Mouse (Mus musculus): ENCODE results near the gene Zfyve26. TPM values are rescaled to one million over a fixed set of nuclear protein-coding genes. Genes with fewer than 3 reads are reported as not detected.

Gene Zfyve26
- polyA plus RNA-seq, 1 experiment, result 12.5 TPM

DNA sequence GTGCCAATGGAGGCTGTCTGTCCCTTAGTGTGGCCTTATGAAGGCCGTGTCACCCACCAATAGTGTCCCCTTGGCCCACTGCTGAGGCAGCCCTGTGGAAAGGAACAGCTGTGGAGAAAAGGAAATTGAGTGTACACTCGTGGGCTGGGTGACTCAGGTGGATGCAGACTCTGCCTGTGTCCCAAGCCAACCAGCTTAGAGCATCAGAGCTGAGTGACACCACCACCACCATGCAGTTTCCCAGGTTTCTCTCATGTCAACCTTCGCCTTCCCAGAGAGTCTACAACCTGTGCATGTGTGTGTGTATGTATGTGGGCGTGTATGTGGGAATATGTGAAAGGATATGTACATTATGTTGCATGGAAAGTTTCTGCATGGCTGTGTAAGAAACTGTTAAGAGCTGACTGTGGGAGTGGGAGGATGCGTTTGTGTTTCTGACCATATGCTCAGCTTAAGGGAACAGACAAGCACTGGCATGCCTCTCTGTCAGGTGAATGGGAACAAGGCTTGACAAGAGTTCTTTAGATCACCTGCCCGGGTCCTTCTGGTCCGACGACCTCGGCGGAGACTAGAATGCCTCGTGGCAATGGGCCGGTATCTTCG is 16.5 kb downstream of the Zfyve26 start:
- DNase-seq (ENCODE audit: low read depth, low spot score), result no peak
- WGBS, result 91% methylated on average over 13 of the region's 13 CpGs

DNA sequence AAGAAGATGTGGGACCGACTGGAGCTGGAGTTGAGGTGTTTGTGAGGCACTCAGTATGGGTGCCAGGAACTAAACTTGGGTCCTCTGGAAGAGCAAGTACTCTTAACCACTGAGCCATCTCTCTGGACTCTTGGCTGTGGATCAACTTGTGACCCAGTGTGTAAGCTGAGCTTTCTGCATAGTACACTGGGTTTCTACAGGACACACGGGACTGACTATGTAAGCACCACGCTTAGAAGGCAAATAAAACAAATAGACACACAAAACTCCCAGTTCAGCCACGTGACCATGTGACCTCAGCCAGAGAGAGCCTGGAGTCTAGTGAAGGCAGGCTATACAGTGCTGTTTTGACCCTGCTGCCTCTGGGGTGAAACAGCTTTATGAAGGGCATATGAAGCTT is 23.5 kb downstream of the Zfyve26 start:
- 70% methylated on average over 4 of the region's 4 CpGs for WGBS
- no peak for DNase-seq (ENCODE audit: low read depth, low spot score)

DNA sequence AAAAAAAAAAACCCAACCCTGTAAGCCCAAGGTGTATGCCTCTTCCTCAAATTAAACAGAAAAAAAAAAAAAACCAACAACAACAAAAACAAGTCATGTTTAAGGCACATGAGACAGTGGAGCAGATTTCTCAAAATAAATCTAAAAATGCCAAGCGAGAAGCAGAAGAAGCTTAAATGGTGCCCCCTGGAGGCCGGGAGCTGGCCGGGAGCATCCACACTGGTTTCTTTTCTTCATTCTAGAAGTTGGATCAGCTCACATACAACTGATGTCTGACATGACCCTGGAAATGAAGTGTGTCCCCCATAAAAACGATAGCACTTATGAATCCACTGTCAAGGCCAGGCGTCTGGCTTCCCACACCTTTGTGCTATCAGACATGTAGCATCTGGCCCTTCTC is 35.1 kb downstream of the Zfyve26 start:
- 52% methylated on average over 5 of the region's 5 CpGs for WGBS
- peak; percentile 1 for DNase-seq (ENCODE audit: low read depth, low spot score)

- 95% methylated on average over 2 of the region's 2 CpGs for WGBS
- DNase-seq (ENCODE audit: low read depth, low spot score), result no peak
These were observed 36.0 kb downstream of the Zfyve26 start for GRCm38 (mm10) chr12:79260154-79260553.

DNA sequence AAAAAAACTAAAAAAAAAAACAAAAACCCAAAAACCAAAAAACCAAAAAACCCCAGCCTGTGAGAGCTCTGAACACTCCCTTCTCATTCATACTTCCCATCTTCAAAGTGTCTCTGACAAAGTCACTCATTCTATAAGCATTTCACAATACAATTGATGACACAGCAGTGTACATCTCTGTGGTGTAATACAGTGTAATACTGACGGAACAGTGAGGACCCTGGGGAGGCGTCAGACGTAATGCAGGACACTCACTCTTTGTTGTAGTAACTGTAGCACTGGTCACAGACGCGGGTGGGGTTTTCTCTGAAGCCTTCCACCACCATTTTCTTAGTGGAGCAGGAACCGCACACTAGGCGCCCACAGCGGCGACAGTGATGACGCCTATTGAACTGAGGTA is 41.1 kb downstream of the Zfyve26 start:
- WGBS, result 98% methylated on average over 10 of the region's 10 CpGs

GRCm38 (mm10) chr12:79253294-79254053 is 42.6 kb downstream of the Zfyve26 start:
- no peak for DNase-seq (ENCODE audit: low read depth, low spot score)
- whole genome bisulfite sequencing, result 94% methylated on average over 9 of the region's 9 CpGs

More for the DNA sequence above, 41.1 kb downstream of the Zfyve26 start:
- DNase-seq (ENCODE audit: low read depth, low spot score), result no peak

DNA sequence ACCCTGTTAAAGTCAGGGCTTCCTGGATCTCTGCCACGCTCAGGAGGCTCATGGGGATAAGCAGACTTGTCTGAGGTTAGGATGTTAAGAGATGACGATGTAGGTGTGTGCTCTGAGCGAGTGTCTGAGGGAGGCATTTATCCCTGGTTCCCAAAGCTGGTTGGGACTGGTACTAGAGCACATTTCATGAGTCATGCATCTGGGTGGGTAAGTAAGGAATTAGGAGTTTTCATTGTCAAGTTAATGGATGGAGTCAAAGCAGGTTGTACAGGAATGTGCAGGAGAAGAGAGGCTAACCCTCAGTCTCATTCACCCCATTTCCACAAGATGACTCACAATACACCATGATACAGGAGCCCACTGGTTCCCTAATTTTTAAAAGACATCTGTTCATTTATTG is 48.0 kb downstream of the Zfyve26 start:
- no peak for DNase-seq (ENCODE audit: low read depth, low spot score)
- WGBS, result 86% methylated on average over 3 of the region's 3 CpGs

DNA sequence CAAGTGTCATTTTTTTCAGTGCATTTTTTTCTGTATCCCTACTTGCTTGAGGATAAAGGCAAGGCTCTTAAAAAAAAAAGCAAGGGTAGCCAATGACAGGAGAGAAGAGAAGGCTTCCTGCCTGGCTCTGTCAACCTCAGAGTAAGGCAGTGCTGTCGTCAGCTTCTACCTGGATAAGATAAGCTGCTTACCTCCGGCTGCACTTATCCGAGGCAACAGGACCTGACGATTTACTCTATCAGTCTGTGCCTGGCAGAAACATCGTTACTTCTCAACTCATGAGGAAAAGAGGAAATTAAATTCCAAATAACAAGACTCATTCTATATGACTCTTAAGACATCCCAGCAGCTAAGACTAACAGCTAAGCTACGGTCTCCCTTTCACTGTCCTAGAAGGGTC is 53.2 kb downstream of the Zfyve26 start:
- WGBS, result 93% methylated on average over 6 of the region's 6 CpGs
- DNase-seq (ENCODE audit: low read depth, low spot score), result no peak

DNA sequence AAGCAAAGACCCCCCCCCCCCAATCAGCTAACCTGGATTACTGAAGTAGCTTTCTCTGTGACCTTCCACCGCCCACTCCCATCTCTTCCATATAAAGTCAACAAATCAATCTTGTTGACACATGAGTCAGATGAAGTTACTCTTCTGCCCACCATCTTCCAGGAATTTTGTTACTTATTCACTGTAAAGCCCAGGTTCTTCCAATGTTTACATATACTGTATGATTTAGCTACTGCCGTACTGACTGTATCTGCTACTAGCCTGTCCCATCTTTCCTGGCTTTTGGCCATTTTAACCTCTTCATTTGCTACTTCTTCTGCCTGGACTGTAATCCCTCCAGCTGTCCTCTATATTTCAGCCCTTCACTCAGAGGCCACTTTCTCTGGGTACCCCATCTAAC is 54.1 kb downstream of the Zfyve26 start:
- no peak for DNase-seq (ENCODE audit: low read depth, low spot score)
- WGBS, result 81% methylated on average over 2 of the region's 2 CpGs

- no peak for DNase-seq (ENCODE audit: low read depth, low spot score)
- 87% methylated on average over 11 of the region's 11 CpGs for WGBS
These were observed 60.5 kb downstream of the Zfyve26 start for GRCm38 (mm10) chr12:79235485-79236080.

- 28% methylated on average over 5 of the region's 5 CpGs for WGBS
- no peak for DNase-seq (ENCODE audit: low read depth, low spot score)
These were observed 78.6 kb downstream of the Zfyve26 start for GRCm38 (mm10) chr12:79217511-79217910.

DNA sequence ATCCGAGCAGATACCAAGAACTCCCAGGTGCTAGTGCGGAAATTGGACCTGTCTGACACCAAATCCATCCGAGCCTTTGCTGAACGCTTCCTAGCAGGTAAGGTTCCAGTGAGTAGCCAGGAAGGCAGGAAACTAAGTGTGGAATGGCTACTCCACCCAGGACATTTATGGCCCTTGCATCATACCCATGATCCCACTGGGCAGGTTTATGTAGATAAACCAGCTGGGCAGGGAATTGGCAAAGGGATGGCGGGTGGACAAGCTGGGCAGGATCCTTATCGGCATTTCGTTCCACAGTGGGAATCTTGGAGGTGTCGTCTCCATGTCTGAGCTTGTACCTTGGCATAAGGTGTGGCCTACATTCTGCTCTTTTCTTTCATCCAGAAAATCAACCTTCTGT is 84.7 kb downstream of the Zfyve26 start:
- peak; percentile 68 for DNase-seq (ENCODE audit: low read depth, low spot score)
- WGBS, result 30% methylated on average over 8 of the region's 8 CpGs

DNA sequence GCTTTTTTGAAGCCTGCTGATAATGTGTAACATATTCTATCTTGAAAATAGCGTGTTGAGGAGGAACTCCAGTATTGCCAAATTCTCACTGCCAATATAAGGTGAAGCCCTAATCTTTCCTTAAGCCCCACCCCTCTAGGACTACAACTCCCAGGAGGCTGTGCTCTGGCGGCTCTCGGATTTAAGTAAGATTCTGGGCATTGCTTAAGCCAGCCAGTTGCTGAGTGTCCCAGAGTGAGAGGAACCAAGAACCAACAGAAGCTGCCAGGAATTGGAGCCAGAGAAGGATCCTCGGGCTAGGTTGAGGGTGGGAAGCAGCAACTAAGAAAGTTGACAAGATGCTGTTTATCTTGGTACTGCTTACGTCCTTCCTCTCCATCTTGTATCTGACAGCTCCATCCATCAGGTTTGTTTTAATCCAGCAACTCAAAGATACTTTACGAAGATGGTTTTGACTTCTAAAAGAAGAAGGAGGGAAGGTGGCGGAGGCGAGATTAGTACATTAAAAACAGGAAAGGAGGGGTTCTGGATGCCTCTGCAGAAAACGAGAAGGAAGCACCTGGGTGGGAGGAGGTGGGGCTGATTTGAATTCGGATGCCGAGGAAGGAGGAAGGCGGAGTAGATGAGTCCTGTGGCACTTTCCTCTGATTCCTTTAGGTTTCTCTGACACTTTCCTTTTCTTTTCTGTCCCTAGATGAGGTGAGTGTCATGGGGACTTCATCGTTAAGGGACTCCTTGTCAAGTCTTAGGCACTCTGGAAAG is 87.2 kb downstream of the Zfyve26 start, which contains the start of gene Rdh12:
Gene Rdh12 (plus strand): TSS at position 212 of the 762 bp plus-strand sequence.
- WGBS, result 8% methylated on average over 13 of the region's 13 CpGs

GRCm38 (mm10) chr12:79201882-79202281 is 94.2 kb downstream of the Zfyve26 start:
- no peak for DNase-seq (ENCODE audit: low read depth, low spot score)

More for the DNA sequence above, 87.2 kb downstream of the Zfyve26 start, which contains the start of gene Rdh12:
- DNase-seq (ENCODE audit: low read depth, low spot score), result no peak

GRCm38 (mm10) chr12:79197105-79197504 is 99.0 kb downstream of the Zfyve26 start:
- no peak for DNase-seq (ENCODE audit: low read depth, low spot score)
- 38% methylated on average over 5 of the region's 5 CpGs for WGBS

More at GRCm38 (mm10) chr12:79201882-79202281, 94.2 kb downstream of the Zfyve26 start:
- 73% methylated on average over 3 of the region's 3 CpGs for WGBS

DNA sequence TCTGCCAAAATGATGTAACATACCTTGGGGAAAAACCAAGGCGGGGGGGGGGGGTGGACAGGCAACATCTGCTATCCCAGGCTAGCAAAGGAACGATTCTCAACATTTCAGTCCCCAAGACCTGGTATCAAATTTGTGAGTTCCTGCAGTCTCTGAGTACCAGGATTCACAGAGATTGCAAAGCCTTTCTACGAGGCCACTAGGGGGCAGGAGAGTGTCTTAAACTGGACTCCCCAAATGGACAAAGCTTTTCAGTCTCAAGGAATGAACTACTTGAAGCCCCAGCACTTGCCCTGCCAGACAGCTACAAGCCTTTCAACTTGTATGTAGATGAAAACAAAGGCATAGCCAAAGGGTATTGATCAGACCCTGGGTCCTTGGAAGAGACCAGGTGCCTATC is 102.7 kb downstream of the Zfyve26 start:
- WGBS, result 1% methylated on average over 3 of the region's 3 CpGs
- peak; percentile 63 for DNase-seq (ENCODE audit: low read depth, low spot score)

GRCm38 (mm10) chr12:79192193-79192592 is 103.9 kb downstream of the Zfyve26 start, which contains the start of gene Rdh11:
Gene Rdh11, minus strand, starts transcription at chr12:79192293.
- WGBS, result 51% methylated on average over 6 of the region's 6 CpGs
- no peak for DNase-seq (ENCODE audit: low read depth, low spot score)

DNA sequence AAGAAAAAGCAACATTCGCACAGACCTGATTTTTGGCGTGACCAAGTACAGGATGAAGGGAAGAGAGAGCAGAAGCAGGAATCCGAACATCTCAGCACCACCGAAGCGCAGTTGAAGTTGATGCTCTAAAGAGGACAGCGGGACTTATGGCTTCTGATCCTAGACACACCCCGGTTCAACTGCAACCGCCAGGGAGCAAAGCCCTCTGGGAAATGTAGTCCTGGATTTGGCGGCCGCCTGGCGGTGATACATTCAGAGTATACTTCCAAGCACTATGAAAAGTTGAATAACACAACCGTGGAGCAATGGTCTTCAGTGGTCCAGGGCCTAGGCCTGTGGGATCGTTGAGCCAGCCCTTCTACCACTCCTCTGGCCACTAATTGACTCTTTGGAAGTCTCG is 104.4 kb downstream of the Zfyve26 start:
- peak; percentile 60 for DNase-seq (ENCODE audit: low read depth, low spot score)
- WGBS, result 5% methylated on average over 14 of the region's 14 CpGs

GRCm38 (mm10) chr12:79190931-79191673 is 105.0 kb downstream of the Zfyve26 start:
- WGBS, result under 1% methylated on average over 18 of the region's 18 CpGs
- peak; percentile 53 for DNase-seq (ENCODE audit: low read depth, low spot score)
